Mouse (Mus musculus): ENCODE measurements around the gene Sh3bp2.

The Sh3bp2 gene

GRCm38 (mm10) chr5:34525663-34526476 lies at the start of gene Sh3bp2:
Sh3bp2 (plus strand) TSS chr5:34525838.
- in situ Hi-C loops (cut with MboI, MseI) = no loop called here

DNA sequence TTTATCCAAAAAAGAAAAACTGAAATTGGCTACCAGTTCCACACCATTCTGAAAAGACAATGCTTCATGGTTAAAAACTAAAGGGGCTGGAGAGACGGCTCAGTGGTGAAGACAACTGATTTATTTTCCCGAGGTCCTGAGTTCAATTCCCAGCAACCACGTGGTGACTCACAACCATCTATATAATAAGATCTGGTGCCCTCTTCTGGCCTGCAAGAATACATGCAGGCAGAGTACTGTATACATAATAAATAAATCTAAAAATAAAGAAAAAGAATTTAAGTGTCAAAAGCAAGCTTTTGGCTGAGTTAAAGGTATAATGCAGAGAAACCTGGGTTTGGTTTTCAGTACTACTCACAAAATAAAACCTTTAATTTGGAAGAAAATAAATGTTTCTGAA lies 44.7 kb upstream of the Sh3bp2 start:
- in situ Hi-C loops (cut with MboI, MseI) = no loop called here

GRCm38 (mm10) chr5:34485731-34486130 lies 39.9 kb upstream of the Sh3bp2 start:
- in situ Hi-C loops (cut with MboI, MseI) = no loop called here

- in situ Hi-C loops (cut with MboI, MseI) = no loop called here
Observed at GRCm38 (mm10) chr5:34487320-34488090, 38.1 kb upstream of the Sh3bp2 start.

- in situ Hi-C loops (cut with MboI, MseI) = no loop called here
Observed at GRCm38 (mm10) chr5:34488741-34489417, 36.8 kb upstream of the Sh3bp2 start.

GRCm38 (mm10) chr5:34489418-34489787 lies 36.2 kb upstream of the Sh3bp2 start:
- in situ Hi-C loops (cut with MboI, MseI) = no loop called here

GRCm38 (mm10) chr5:34496745-34497144 lies 28.9 kb upstream of the Sh3bp2 start:
- in situ Hi-C loops (cut with MboI, MseI) = no loop called here

DNA sequence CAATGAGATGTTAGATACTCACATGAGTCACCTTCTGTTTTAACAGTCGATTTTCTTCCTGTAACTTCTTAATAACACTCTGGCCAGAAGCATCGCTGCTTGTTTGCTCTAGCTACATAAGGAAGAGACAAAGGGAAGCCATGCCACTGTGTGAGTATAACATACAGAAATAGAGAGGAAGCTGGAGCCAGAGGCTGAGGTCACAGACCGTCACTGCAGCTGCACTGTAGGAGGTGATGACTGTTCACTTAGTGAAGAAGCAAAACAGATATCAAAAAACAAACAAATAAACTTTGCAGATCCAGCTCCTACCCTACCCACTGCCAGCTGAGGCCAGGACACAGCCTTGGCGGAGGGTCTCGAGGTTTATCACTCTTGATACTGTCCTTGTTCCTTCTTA lies 24.8 kb upstream of the Sh3bp2 start:
- in situ Hi-C loops (cut with MboI, MseI) = no loop called here

DNA sequence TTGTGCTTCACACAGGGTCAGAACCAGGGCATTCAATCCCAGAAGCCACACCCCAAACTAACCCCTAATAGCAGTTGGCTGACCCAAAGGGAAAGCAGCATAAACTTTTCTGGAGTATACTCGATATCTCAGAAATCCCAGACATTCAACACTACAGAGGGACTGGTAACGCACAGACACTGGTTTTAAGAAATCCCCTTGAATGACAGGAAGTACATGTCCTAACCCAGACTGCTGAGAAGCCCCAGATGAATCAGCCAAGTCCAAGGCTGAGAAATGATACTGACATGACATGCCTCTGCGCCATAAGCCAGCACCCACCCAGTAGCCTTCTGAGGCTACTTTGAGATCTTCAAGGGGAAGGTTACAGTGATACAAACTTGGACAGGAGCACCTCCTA lies 24.1 kb upstream of the Sh3bp2 start:
- in situ Hi-C loops (cut with MboI, MseI) = no loop called here

GRCm38 (mm10) chr5:34502411-34502810 lies 23.2 kb upstream of the Sh3bp2 start:
- in situ Hi-C loops (cut with MboI, MseI) = no loop called here

DNA sequence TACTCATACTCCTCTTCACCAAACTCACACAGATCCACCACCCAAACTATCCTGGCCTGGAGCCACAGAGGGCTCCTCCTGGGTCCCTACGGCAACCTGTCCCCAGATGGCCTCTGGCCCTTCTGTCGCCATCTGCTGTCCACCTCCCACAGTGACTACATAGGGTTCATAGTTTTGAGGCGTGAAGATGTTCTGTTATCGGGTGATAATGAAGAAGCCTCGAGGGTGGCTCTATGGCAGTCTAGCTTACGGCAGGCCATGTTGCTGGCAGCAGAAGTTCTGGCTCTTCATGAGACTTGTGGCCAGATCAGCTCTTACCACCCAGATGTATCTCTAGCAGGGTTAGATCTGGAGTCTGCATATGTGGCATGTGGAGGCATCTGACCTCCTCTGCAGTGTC lies 22.8 kb upstream of the Sh3bp2 start:
- in situ Hi-C loops (cut with MboI, MseI) = no loop called here

DNA sequence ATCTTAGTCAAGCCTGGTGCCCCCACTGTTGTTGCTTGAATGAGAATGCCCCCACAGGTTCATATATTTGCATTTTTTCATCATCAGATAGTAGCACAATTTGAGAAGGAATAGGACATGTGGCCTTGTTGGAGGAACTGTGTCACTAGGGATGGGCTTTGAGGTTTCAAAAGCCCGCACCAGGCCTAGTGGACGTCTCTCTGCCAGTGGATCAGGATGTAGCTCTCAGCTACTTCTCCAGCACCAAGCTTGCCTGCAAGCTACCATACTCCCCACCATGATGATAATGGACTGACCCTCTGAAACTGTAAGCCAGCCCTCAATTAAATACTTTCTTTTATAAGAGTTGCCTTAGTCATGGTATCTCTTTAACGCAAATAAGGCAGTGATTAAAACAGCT lies 13.2 kb upstream of the Sh3bp2 start:
- in situ Hi-C loops (cut with MboI, MseI) = loop anchor here (10.0 kb wide), 1 partner anchor 1862 kb away; no protein-coding TSS in a partner anchor

DNA sequence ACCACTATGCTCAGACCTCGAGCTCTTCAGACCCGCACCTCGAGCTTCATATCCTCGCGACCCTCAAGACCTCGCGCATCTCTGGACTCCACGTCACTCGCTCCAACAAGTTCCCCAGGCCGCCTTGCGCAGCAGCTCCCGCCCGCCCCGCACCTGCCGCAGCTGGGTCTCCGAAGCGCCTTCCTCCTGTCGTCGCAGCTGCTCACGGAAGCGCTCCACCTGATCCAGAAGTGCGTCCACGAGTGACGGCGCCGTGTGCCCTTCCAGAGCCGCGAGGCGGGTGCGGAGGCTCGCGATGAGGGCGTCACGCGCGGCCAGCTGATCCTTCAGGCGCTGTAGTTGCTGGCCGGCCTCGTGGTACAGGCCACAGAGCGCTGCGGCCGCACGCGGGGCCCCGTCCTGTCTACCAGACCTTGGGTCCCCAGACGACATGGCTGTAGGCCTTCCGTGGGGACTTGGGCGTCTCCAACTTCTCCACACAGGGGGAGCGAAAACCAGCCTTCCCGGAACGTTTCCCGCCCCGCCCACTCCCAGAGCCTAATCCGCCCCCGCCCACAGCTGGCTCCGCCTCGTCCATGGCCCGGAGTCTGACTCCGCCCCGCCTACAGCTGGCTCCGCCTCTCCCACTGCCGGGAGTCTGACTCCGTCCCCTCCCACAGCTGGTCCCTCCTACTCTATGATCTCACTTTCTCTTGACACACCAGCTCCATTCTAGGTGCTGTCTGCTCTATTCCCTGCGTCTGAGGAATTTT lies 12.0 kb upstream of the Sh3bp2 start, which contains the start of gene Tnip2:
Gene Tnip2 (minus strand): TSS at position 526 of the 752 bp plus-strand sequence.
- in situ Hi-C loops (cut with MboI, MseI) = loop anchor here (10.0 kb wide), 1 partner anchor 1861 kb away; no protein-coding TSS in a partner anchor

DNA sequence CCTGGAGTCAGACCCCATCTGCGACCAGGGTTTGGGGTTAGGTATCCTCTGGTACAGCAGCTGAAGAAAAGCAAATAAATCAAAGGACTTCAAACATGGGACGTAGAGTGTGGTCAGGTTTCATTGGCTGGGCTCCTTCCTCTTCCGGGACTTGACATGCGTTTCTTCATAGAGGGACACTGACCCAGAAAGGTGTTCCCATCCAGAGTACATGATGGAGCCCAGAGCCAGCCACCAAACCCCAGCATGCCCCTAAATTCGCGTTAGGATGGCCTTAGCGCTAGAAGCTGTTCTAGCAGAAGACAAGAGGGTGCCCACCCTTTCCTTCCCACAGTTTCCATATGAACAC lies 11.4 kb upstream of the Sh3bp2 start:
- in situ Hi-C loops (cut with MboI, MseI) = loop anchor here (10.0 kb wide), 1 partner anchor 1861 kb away; no protein-coding TSS in a partner anchor

DNA sequence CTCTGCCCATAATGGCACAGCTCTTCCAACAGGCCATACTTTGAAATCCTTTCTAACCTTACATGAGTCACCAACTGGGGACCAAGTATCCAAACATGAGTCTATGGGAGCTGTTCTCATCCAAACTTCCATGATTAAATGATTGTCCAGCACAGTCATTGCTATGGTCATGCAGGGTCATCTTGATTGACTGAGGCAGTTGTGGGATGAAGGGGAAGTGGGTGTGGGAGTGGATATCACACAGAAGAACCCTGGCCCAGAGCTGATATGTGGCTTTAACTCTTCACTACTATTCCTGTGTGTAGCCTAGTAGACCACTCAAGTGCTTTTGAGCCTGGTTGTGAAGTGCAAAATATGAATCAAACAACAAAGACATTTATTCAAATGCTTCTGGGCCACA lies 10.5 kb upstream of the Sh3bp2 start:
- in situ Hi-C loops (cut with MboI, MseI) = loop anchor here (10.0 kb wide), 1 partner anchor 1860 kb away; no protein-coding TSS in a partner anchor

DNA sequence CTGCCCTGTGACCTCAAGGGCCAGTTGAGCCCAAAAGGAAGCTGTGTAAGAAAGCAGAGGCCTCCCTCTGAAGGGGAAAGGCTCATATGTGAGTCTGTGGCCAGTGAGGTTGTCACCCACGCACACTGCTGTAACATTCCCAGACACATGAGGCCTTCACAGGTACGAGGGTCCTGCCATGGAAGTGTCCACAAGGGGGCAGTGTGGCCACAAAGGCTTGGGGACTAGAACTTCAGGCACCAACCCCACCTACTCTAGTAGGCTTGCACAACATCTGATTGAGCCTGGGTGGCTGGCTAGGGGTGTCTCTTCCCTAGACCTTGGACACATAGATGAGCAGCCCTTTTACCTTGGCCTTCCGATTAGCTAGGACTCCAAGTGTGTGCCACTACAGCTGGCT lies 7.7 kb upstream of the Sh3bp2 start:
- in situ Hi-C loops (cut with MboI, MseI) = loop anchor here (10.0 kb wide), 1 partner anchor 1857 kb away; no protein-coding TSS in a partner anchor

DNA sequence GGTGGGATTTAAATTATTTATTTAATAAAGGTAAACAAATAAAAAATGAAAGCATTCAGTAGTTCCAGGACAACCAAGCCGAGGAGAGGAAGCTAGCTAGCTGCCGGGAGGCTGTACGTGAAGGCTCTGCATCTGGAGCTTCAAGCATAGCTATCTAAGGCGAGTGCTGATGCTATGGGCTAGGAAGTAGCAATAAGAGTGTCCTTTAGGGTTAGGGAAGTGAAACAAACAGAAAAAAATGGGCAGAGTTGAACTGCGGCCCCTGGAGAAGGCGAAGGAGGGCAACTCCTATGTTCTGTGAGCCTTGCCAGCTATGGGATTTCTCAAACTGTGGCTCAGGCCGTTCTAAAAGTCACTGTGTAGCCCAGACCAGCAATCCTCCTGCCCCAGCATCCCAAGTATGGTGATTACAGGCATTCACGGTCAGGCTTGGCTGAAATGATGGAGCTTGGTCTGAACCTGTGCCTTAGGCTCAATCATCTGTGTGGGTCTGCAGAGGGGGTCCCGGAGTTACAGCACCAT lies 6.2 kb upstream of the Sh3bp2 start:
- in situ Hi-C loops (cut with MboI, MseI) = loop anchor here (10.0 kb wide), 1 partner anchor 1855 kb away; no protein-coding TSS in a partner anchor

DNA sequence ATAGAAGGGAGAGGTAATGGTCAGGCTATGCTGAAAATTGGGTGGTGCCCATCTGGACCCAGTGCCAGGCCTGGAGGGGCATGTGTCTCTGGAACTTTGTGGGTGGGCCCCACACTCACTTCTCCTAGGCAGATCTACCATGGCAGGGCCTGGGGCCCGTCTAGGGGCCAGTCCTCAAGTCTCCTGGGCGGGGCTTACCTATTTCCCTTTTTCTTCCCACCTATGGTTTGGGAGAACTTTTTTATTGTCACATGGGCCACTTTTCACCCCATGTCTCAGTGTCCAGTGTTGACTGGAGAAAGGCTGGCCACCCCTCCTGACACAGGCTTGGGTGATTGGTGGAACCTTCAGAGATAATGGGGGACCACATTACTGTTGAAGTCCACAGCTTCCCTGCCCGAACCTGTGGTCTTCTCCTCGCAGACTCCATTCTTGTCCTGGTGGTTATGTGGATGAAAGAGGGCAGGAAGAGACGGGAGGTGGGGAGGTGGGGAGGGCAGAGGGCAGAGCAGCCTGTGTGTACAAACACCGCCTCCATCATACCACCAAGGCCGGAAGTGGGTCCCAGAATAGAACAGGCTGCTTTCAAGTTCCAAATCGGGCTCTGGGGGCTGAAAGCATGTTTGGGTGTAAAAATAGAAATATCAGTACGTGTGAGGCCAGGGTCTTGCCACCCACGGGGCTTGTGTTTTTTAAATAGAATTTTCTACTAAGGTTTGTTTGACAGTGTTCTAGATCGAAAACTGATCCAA lies 5.0 kb upstream of the Sh3bp2 start:
- in situ Hi-C loops (cut with MboI, MseI) = loop anchor here (5.0 kb wide), 1 partner anchor 137 kb away; no protein-coding TSS in a partner anchor

DNA sequence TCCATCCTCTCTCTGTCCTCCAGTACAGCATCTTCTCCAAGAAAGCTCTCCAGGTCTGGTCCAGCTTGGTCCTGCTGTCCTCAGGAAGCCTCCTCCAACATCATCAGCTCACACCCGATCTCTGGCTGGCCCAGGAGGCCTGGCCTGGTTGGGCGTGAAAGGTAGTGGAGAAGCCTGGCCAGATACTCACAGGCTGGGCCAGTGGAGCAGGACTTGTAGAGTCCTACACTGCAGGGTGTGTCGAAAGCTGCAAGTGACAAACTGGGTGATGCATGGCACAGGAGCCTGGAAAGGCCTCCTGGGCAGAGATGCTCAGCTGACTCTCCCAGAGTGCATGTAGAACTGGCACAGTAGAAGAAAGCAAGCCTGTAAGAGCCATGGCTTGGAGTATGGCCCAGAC lies 4.3 kb upstream of the Sh3bp2 start:
- in situ Hi-C loops (cut with MboI, MseI) = loop anchor here (5.0 kb wide), 1 partner anchor 136 kb away; no protein-coding TSS in a partner anchor

- in situ Hi-C loops (cut with MboI, MseI) = loop anchor here (5.0 kb wide), 1 partner anchor 133 kb away; no protein-coding TSS in a partner anchor
Observed at GRCm38 (mm10) chr5:34523958-34524485, 1.6 kb upstream of the Sh3bp2 start.

Data from regulatory T cell (primary cell).